Mouse (Mus musculus) hematopoietic stem cell, adult 5-6 weeks (primary cell): ENCODE data around the gene Shb. TPM values are rescaled to one million over a fixed set of nuclear protein-coding genes. Genes with fewer than 3 reads are reported as not detected.

Source experiments
- ATAC-seq, 2 experiments: fragments of 125-278 bp in 1 of 2; replicated peaks in 1 of 2; 2 replicates each; pipeline ENCODE4 v1.8.0; 2016 to 2017; ENCODE audit warnings: inconsistent platforms in 2 of 2, mild to moderate bottlenecking in 2 of 2, moderate number of reproducible peaks in 2 of 2, low read depth in 1 of 2, moderate TSS enrichment in 1 of 2; ENCODE audit not compliant: low FRiP score in 2 of 2, poor library complexity in 2 of 2, severe bottlenecking in 2 of 2, insufficient read depth in 1 of 2, low TSS enrichment in 1 of 2
- total RNA-seq: library from RNA; stranded (forward); fragments of 172-1452, 232-1000 nt; gene quantifications from 2 replicates; pipeline ENCODE4 v1.2.3, GENCODE M21; 2017

Gene Shb
- total RNA-seq, result 4.5 and 7.6 TPM in 2 replicates

- peak; percentile 23 to 27; a peak in 3 of 4 replicates for ATAC-seq
These were observed at the start of gene Shb for GRCm38 (mm10) chr4:45532375-45532774. TSS of gene Shb (minus strand) at chr4:45532470.

- ATAC-seq, result no peak
These were observed 48.8 kb upstream of the Shb start for GRCm38 (mm10) chr4:45581095-45581494.

GRCm38 (mm10) chr4:45578554-45579370 lies 46.5 kb upstream of the Shb start:
- no peak for ATAC-seq

GRCm38 (mm10) chr4:45577631-45578030 lies 45.4 kb upstream of the Shb start:
- no peak for ATAC-seq

GRCm38 (mm10) chr4:45574614-45575169 lies 42.4 kb upstream of the Shb start:
- ATAC-seq, result no peak

- ATAC-seq, result no peak
These were observed 37.3 kb upstream of the Shb start for GRCm38 (mm10) chr4:45569521-45569920.

- no peak for ATAC-seq
These were observed 25.9 kb upstream of the Shb start for GRCm38 (mm10) chr4:45558211-45558610.

- ATAC-seq, result no peak
These were observed 20.3 kb upstream of the Shb start for GRCm38 (mm10) chr4:45552571-45552970.

- ATAC-seq, result no peak
These were observed 18.7 kb upstream of the Shb start for GRCm38 (mm10) chr4:45550970-45551369.

- peak; percentile 51 to 70; a peak in 2 of 4 replicates for ATAC-seq
These were observed 17.2 kb upstream of the Shb start for GRCm38 (mm10) chr4:45549514-45549913.

GRCm38 (mm10) chr4:45545851-45546250 lies 13.6 kb upstream of the Shb start:
- ATAC-seq, result no peak

GRCm38 (mm10) chr4:45543481-45544051 lies 11.3 kb upstream of the Shb start:
- ATAC-seq, result no peak

- no peak for ATAC-seq
These were observed 8.1 kb upstream of the Shb start for GRCm38 (mm10) chr4:45540151-45540933.

GRCm38 (mm10) chr4:45539187-45539586 lies 6.9 kb upstream of the Shb start:
- ATAC-seq, result no peak

GRCm38 (mm10) chr4:45533436-45533940 lies 1.2 kb upstream of the Shb start:
- no peak for ATAC-seq

GRCm38 (mm10) chr4:45530662-45531542 lies 1.4 kb downstream of the Shb start:
- ATAC-seq, result peak; percentile 82 to 83
